In genomic region chr14:50908126-50908525, GRCm38 (mm10) we compare ENCODE assay signal across 25 mouse cellular contexts. TPM values are rescaled to one million over a fixed set of nuclear protein-coding genes. Genes with fewer than 3 reads are reported as not detected.
"Had no signal": no experiment of that assay in that cellular context is flagged by ENCODE, and none has a peak within 500 bp of the region (broad histone marks: within the 10 kb centered on the region; RNA-seq: fewer than 3 reads in every experiment).

No protein-coding gene starts in this region.

- H3K4me3 ChIP-seq: heart, embryonic 10.5 days; heart, embryonic 12.5 days; hindbrain, embryonic 10.5 days; hindbrain, embryonic 12.5 days; intestine, embryonic 15.5 days; layer of hippocampus, adult 2 months; left cerebral cortex, adult 2 months; limb, embryonic 13.5 days; limb, embryonic 15.5 days had no signal

- H3K36me3 ChIP-seq: intestine, embryonic 15.5 days had no signal

- H3K9me3 ChIP-seq: heart, embryonic 10.5 days; heart, embryonic 12.5 days; hindbrain, embryonic 10.5 days; hindbrain, embryonic 12.5 days; intestine, embryonic 15.5 days; limb, embryonic 13.5 days; limb, embryonic 15.5 days had no signal

- H3K4me2 ChIP-seq: heart, embryonic 12.5 days; hindbrain, embryonic 12.5 days; hindbrain, embryonic 14.5 days; intestine, embryonic 15.5 days; limb, embryonic 13.5 days; limb, embryonic 15.5 days had no signal

- ATAC-seq: hindbrain, embryonic 16.5 days; inflammation-experienced regulatory T-cells, adult 6 months; intestine, embryonic 15.5 days; intestine, postnatal 0 days had no signal

- H3K9ac ChIP-seq: heart, embryonic 12.5 days; hindbrain, embryonic 12.5 days; hindbrain, embryonic 14.5 days; intestine, embryonic 15.5 days; limb, embryonic 13.5 days; limb, embryonic 15.5 days had no signal

- DNase-seq: gastrocnemius, postnatal 14 days; gastrocnemius, postnatal 36 days; heart, adult 18-20 months; heart, postnatal 10 days; heart, postnatal 4 days; kidney, adult 18-20 months; kidney, adult 8-10 months; kidney, postnatal 10 days; kidney, postnatal 25 days; kidney, postnatal 4 days; left cerebral cortex, postnatal 4 days had no signal

- H3K27ac ChIP-seq: heart, embryonic 10.5 days; hindbrain, embryonic 10.5 days; hindbrain, embryonic 12.5 days; hindbrain, embryonic 14.5 days; intestine, embryonic 15.5 days; layer of hippocampus, adult 2 months; left cerebral cortex, adult 2 months; limb, embryonic 13.5 days; limb, embryonic 15.5 days had no signal

- H3K27me3 ChIP-seq: heart, embryonic 12.5 days; hindbrain, embryonic 12.5 days; intestine, embryonic 15.5 days; limb, embryonic 13.5 days; limb, embryonic 15.5 days had no signal

RNA-seq across cellular contexts. Expression of gene Klhl33, which starts 10.8 kb away (rescaled TPM):
- polyA plus RNA-seq: liver, adult 2 months had no signal
